Mouse (Mus musculus): Measurements from ENCODE around the gene Olfr273. TPM values are rescaled to one million over a fixed set of nuclear protein-coding genes. Genes with fewer than 3 reads are reported as not detected.
"Not testable (repeated sequence)": the region's sequence is repeated elsewhere in the genome, so short reads cannot be mapped to it uniquely, and the experiment has no call there.

Gene Olfr273
- not detected in 2 replicates for polyA plus RNA-seq (2015; fragmentation: Nextera tagmentation; extraction: Ambion mirVana)

DNA sequence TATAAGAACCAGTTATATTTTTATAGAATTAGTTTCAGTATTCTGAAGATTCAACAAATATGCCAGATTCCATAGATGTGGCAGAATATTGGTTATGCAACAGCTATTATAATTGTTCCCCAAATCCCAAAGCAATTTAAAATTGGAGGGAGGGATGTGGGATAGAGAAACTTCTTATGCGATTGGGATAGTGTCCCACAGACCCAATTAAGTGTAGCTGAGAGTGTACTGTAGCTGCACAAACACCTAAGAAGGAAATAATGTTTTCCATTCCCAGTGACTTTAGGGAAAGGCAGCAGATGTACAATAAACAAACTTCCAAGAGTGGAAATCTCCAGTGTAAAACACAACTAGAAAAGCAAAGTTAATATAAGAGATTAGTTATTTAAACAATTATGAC, at the start of gene Olfr273:
Gene Olfr273, minus strand, starts transcription at position 101 of the 400 bp plus-strand sequence.
- H3K4me1 ChIP-seq (ENCODE audit: control insufficient read depth, insufficient read depth, low read length) = no peaks in the 10 kb centered on the region
- no peaks in the 10 kb centered on the region for H3K36me3 ChIP-seq (ENCODE audit: control insufficient read depth, insufficient read depth)
- no peaks in the 10 kb centered on the region for H3K9me3 ChIP-seq (replicated peaks; ENCODE audit: control insufficient read depth, low read length)
- no peaks in the 10 kb centered on the region for H3K27me3 ChIP-seq (ENCODE audit: control insufficient read depth, insufficient read depth, low read length)
- no peak for ATAC-seq (replicated peaks; ENCODE audit: extremely low read depth, insufficient read depth, low FRiP score)
- no peak within 1 kb of the TSS for H3K4me2 ChIP-seq (ENCODE audit: low read depth, low read length)
- WGBS = 71% methylated on average over 1 of the region's 1 CpGs
- H3K27ac ChIP-seq (ENCODE audit: low read length) = no peak within 1 kb of the TSS
- H3K9ac ChIP-seq (ENCODE audit: low read length) = no peak within 1 kb of the TSS
- H3K4me3 ChIP-seq (ENCODE audit: low read length) = no peak within 1 kb of the TSS

DNA sequence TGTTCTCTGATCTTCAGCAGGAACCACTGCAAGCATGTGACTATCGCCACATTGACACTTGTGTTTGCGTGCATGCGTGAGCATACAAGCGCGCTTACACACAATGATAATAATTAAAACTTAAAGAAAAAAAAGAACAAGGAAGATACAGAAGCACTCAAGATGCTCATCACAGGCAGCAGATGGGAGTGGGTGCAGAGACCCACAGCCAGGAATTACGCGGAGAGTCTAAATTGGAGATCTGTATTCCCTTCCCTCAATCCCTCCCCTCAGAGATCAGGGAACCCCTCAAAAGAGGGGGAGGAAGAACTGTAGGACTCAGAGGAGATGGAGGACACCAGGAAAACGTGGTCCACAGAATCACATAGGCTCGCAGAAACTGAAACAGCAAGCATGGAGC, 5.1 kb upstream of the Olfr273 start:
- Histone ChIP-seq H3K9ac (ENCODE audit: low read length) (no peak overlapping the region), H3K4me1 (ENCODE audit: control insufficient read depth, insufficient read depth, low read length) (no peaks in the 10 kb centered on the region), H3K9me3 (replicated peaks; ENCODE audit: control insufficient read depth, low read length) (no peaks in the 10 kb centered on the region), H3K4me3 (ENCODE audit: low read length) (no peak overlapping the region), H3K4me2 (ENCODE audit: low read depth, low read length) (no peak overlapping the region), H3K36me3 (ENCODE audit: control insufficient read depth, insufficient read depth) (no peaks in the 10 kb centered on the region), H3K27me3 (ENCODE audit: control insufficient read depth, insufficient read depth, low read length) (no peaks in the 10 kb centered on the region), H3K27ac (ENCODE audit: low read length) (no peak overlapping the region)
- no peak for ATAC-seq (replicated peaks; ENCODE audit: extremely low read depth, insufficient read depth, low FRiP score)
- 85% methylated on average over 9 of the region's 9 CpGs for whole genome bisulfite sequencing

DNA sequence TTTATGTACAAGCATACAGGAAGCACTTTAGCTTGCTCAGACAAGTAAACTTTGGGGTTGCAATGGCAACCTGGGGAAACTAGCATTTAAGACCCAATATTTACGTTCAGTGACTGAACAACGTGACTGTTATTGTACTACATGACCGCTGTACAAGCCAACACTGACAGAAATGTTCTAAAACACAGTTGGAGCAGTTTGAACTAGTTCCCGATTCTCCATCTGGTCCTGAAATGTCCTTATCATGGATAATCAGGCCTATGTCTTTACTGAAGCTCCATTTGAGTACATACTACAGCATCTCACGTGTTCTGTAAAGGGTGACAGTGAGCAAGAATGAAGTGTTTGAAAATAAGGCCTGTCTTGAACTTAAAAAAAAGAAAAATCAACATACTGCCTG, 9.4 kb downstream of the Olfr273 start:
- no peaks in the 10 kb centered on the region for H3K9me3 ChIP-seq (replicated peaks; ENCODE audit: control insufficient read depth, low read length)
- no peak for ATAC-seq (replicated peaks; ENCODE audit: extremely low read depth, insufficient read depth, low FRiP score)
- H3K9ac ChIP-seq (ENCODE audit: low read length) = no peak overlapping the region
- H3K27me3 ChIP-seq (ENCODE audit: control insufficient read depth, insufficient read depth, low read length) = no peaks in the 10 kb centered on the region
- H3K4me1 ChIP-seq (ENCODE audit: control insufficient read depth, insufficient read depth, low read length) = no peaks in the 10 kb centered on the region
- no peaks in the 10 kb centered on the region for H3K36me3 ChIP-seq (ENCODE audit: control insufficient read depth, insufficient read depth)
- no peak overlapping the region for H3K27ac ChIP-seq (ENCODE audit: low read length)
- no peak overlapping the region for H3K4me3 ChIP-seq (ENCODE audit: low read length)
- WGBS = 89% methylated on average over 5 of the region's 5 CpGs
- no peak overlapping the region for H3K4me2 ChIP-seq (ENCODE audit: low read depth, low read length)

DNA sequence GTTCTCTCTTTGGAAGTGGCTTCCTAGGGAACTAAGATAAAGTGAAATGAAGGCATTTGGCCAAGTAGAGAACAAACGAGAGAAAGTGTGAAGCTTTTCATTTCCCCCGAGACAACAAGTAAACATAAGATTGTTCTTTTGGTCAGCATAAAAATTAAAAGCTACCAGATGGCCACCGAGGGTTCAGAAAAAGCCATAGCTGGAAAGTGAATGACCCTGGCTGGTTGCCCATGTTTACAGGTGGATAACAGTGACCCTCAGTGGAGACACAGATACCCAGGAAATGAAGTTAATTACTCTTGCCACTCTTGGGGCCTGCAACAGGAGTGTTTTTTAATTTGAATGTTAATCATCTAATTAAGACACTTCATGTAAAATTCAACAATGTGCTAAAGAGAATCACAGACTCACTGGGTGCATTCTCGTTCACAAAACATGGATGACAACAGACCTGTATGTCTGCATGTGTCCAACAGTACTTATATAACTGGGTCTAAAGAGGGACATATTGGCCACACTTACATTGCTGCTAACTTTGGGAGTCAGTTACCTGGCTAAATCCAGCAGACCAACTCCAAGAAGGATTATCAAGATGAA, 9.9 kb downstream of the Olfr273 start:
- no peak overlapping the region for H3K4me2 ChIP-seq (ENCODE audit: low read depth, low read length)

DNA sequence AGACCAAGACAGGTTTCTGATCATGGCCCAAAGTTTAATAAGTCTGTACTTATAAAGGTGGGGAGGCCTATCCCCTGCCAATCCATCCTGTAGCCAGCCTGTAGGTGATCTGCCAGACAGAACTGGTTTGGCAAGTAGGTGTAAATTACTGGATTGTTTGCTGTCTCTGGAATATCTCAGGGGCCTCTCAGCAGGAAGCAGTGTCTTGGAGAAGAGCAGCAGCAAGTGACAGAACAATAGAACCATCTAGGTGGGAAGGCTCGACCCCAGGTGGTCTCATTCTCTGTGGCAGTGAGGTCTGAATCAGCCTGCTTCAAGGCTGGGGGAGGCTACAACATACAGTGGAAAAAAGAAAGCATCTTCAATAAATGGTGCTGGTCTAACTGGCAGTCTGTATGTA, 13.6 kb downstream of the Olfr273 start:
- H3K36me3 ChIP-seq (ENCODE audit: control insufficient read depth, insufficient read depth); H3K4me3 ChIP-seq (ENCODE audit: low read length); H3K27ac ChIP-seq (ENCODE audit: low read length); H3K4me2 ChIP-seq (ENCODE audit: low read depth, low read length); H3K27me3 ChIP-seq (ENCODE audit: control insufficient read depth, insufficient read depth, low read length); ATAC-seq (replicated peaks; ENCODE audit: extremely low read depth, insufficient read depth, low FRiP score); H3K9ac ChIP-seq (ENCODE audit: low read length); H3K4me1 ChIP-seq (ENCODE audit: control insufficient read depth, insufficient read depth, low read length); H3K9me3 ChIP-seq (replicated peaks; ENCODE audit: control insufficient read depth, low read length): not testable (repeated sequence)
- WGBS = 21% methylated on average over 1 of the region's 1 CpGs

More for the DNA sequence above, 9.9 kb downstream of the Olfr273 start:
- no peaks in the 10 kb centered on the region for H3K36me3 ChIP-seq (ENCODE audit: control insufficient read depth, insufficient read depth)
- no peak for ATAC-seq (replicated peaks; ENCODE audit: extremely low read depth, insufficient read depth, low FRiP score)
- H3K4me1 ChIP-seq (ENCODE audit: control insufficient read depth, insufficient read depth, low read length) = no peaks in the 10 kb centered on the region
- no peaks in the 10 kb centered on the region for H3K9me3 ChIP-seq (replicated peaks; ENCODE audit: control insufficient read depth, low read length)
- H3K27me3 ChIP-seq (ENCODE audit: control insufficient read depth, insufficient read depth, low read length) = no peaks in the 10 kb centered on the region
- H3K4me3 ChIP-seq (ENCODE audit: low read length) = no peak overlapping the region
- no peak overlapping the region for H3K9ac ChIP-seq (ENCODE audit: low read length)
- no peak overlapping the region for H3K27ac ChIP-seq (ENCODE audit: low read length)
- WGBS = 49% methylated on average over 4 of the region's 4 CpGs

DNA sequence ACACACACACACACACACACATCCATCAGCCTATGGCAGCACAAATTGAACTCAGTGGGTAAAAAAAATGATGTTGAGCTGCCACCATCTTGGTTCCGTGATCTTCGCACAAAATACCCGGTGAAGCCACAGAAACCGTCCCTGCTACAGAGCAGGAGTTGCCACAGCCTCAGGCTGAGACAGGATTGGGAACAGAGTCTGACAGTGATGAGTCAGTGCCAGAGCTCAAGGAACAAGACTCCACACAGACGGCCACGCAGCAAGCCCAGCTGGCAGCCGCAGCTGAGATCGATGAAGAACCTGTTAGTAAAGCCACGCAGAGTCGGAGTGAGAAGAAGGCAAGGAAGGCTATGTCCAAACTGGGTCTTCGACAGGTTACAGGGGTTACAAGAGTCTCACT, 37.7 kb downstream of the Olfr273 start:
- no peaks in the 10 kb centered on the region for H3K27me3 ChIP-seq (ENCODE audit: control insufficient read depth, insufficient read depth, low read length)
- ATAC-seq (replicated peaks; ENCODE audit: extremely low read depth, insufficient read depth, low FRiP score) = no peak
- no peak overlapping the region for H3K9ac ChIP-seq (ENCODE audit: low read length)
- no peak overlapping the region for H3K4me3 ChIP-seq (ENCODE audit: low read length)
- H3K4me1 ChIP-seq (ENCODE audit: control insufficient read depth, insufficient read depth, low read length) = no peaks in the 10 kb centered on the region
- 93% methylated on average over 11 of the region's 11 CpGs for WGBS
- no peaks in the 10 kb centered on the region for H3K36me3 ChIP-seq (ENCODE audit: control insufficient read depth, insufficient read depth)
- H3K9me3 ChIP-seq (replicated peaks; ENCODE audit: control insufficient read depth, low read length) = no peaks in the 10 kb centered on the region
- H3K27ac ChIP-seq (ENCODE audit: low read length) = no peak overlapping the region
- no peak overlapping the region for H3K4me2 ChIP-seq (ENCODE audit: low read depth, low read length)

DNA sequence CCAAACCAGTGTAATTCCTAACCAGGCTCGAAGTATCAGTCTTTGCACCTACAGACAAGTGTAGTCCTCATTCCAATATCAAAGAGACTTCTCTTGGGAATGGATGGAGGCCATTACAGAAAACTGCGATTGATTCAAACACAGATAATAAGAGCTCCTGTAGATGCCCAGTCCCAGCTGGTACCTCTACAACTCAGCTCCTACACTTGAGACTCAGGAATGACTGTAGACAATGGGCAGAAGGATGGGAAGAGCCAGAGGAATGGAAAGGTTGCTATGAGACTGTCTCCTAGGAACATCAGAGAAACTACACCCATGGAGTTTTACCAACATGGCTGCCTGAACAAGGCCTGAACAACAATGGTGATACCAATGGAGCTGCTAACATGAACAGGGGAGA, 44.7 kb downstream of the Olfr273 start, which contains the start of gene Olfr275:
Gene Olfr275, plus strand, starts transcription at position 301 of the 400 bp plus-strand sequence.
- H3K36me3 ChIP-seq (ENCODE audit: control insufficient read depth, insufficient read depth) = no peaks in the 10 kb centered on the region
- WGBS = 86% methylated on average over 2 of the region's 2 CpGs
- no peak for ATAC-seq (replicated peaks; ENCODE audit: extremely low read depth, insufficient read depth, low FRiP score)
- H3K4me2 ChIP-seq (ENCODE audit: low read depth, low read length) = no peak within 1 kb of the TSS
- no peaks in the 10 kb centered on the region for H3K27me3 ChIP-seq (ENCODE audit: control insufficient read depth, insufficient read depth, low read length)
- no peak within 1 kb of the TSS for H3K9ac ChIP-seq (ENCODE audit: low read length)
- H3K27ac ChIP-seq (ENCODE audit: low read length) = no peak within 1 kb of the TSS
- H3K4me1 ChIP-seq (ENCODE audit: control insufficient read depth, insufficient read depth, low read length) = no peaks in the 10 kb centered on the region
- no peak within 1 kb of the TSS for H3K4me3 ChIP-seq (ENCODE audit: low read length)
- H3K9me3 ChIP-seq (replicated peaks; ENCODE audit: control insufficient read depth, low read length) = no peaks in the 10 kb centered on the region

DNA sequence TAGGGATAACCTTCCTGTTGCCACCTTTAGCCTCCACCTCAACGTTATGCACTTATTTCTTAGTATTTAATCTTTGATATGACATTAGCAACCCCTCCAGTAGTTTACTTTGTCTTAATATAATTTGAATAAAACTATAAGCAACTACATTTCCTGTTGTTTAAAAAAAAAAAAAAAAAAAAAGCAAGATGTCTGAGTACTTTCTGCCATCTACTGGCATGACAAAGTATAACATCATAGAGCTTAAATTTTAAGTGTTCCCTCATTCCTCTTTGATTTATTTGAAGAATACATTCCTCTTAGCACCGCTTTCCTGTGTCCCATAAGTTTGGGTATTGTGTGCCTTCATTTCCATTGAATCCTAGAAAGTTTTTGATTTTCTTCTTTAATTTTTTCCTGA, 47.2 kb downstream of the Olfr273 start:
- Histone ChIP-seq H3K4me3 (ENCODE audit: low read length) (no peak overlapping the region), H3K27ac (ENCODE audit: low read length) (no peak overlapping the region)
- WGBS = 22% methylated on average over 2 of the region's 2 CpGs

More for the DNA sequence above, 47.2 kb downstream of the Olfr273 start:
- Histone ChIP-seq H3K9me3 (replicated peaks; ENCODE audit: control insufficient read depth, low read length) (no peaks in the 10 kb centered on the region), H3K9ac (ENCODE audit: low read length) (no peak overlapping the region), H3K4me2 (ENCODE audit: low read depth, low read length) (no peak overlapping the region), H3K36me3 (ENCODE audit: control insufficient read depth, insufficient read depth) (no peaks in the 10 kb centered on the region), H3K27me3 (ENCODE audit: control insufficient read depth, insufficient read depth, low read length) (no peaks in the 10 kb centered on the region), H3K4me1 (ENCODE audit: control insufficient read depth, insufficient read depth, low read length) (no peaks in the 10 kb centered on the region)
- no peak for ATAC-seq (replicated peaks; ENCODE audit: extremely low read depth, insufficient read depth, low FRiP score)

Data from heart, embryonic 16.5 days (tissue).